Mouse (Mus musculus) heart, adult 2 months (tissue): Measurements from ENCODE around the gene Nuak2.

Experiments used
- CTCF ChIP-seq: fragments of 200-600 bp; IDR thresholded peaks from 2 replicates; pipeline ENCODE4 v1.8.1; 2022; ENCODE audit warnings: antibody characterized with exemption, mild to moderate bottlenecking, moderate library complexity
- EP300 ChIP-seq: fragments of 200-500 bp; IDR thresholded peaks from 2 replicates; pipeline ENCODE4 v1.6.1; 2011; ENCODE audit warnings: low read depth, low read length, control low read depth; ENCODE audit not compliant: insufficient read depth
- POLR2A ChIP-seq: fragments of 200-500 bp; IDR thresholded peaks from 2 replicates; pipeline ENCODE4 v1.6.1; 2011; ENCODE audit warnings: mild to moderate bottlenecking, low read depth, low read length, control low read depth; ENCODE audit not compliant: insufficient read depth

- no peak for TF ChIP-seq POLR2A
- no peak for TF ChIP-seq EP300
- TF ChIP-seq CTCF: peak; percentile 22; the same call in 1 of the 2 replicates
Observed at GRCm38 (mm10) chr1:132292318-132293129, 23.4 kb upstream of the Nuak2 start.
